Mouse (Mus musculus) embryo, embryonic 10 days (tissue): ENCODE measurements around the gene Mrpl38.

Experiments used
- DNase-seq: peaks from one replicate; pipeline ENCODE4 v3.0.0-alpha.2; 2015; ENCODE audit warnings: low spot score

Mrpl38 gene

GRCm38 (mm10) chr11:116111067-116111466 lies 27.6 kb downstream of the Mrpl38 start:
- no peak for DNase-seq

- no peak for DNase-seq
Observed at GRCm38 (mm10) chr11:116110540-116110939, 28.1 kb downstream of the Mrpl38 start.

GRCm38 (mm10) chr11:116110131-116110530 lies 28.5 kb downstream of the Mrpl38 start:
- DNase-seq, result no peak

GRCm38 (mm10) chr11:116109441-116110081 lies 29.1 kb downstream of the Mrpl38 start:
- DNase-seq, result no peak

GRCm38 (mm10) chr11:116108464-116109137 lies 30.1 kb downstream of the Mrpl38 start:
- DNase-seq, result no peak

GRCm38 (mm10) chr11:116107777-116108285 lies 30.8 kb downstream of the Mrpl38 start:
- no peak for DNase-seq

- peak; percentile 38 for DNase-seq
Observed at GRCm38 (mm10) chr11:116106963-116107776, 31.5 kb downstream of the Mrpl38 start.

GRCm38 (mm10) chr11:116106154-116106962 lies 32.3 kb downstream of the Mrpl38 start:
- DNase-seq, result peak; percentile 64

GRCm38 (mm10) chr11:116105065-116105464 lies 33.6 kb downstream of the Mrpl38 start:
- DNase-seq, result no peak

- peak; percentile 57 for DNase-seq
Observed at GRCm38 (mm10) chr11:116104006-116104646, 34.5 kb downstream of the Mrpl38 start.

GRCm38 (mm10) chr11:116103572-116103971 lies 35.1 kb downstream of the Mrpl38 start:
- no peak for DNase-seq

GRCm38 (mm10) chr11:116102472-116102871 lies 36.2 kb downstream of the Mrpl38 start:
- no peak for DNase-seq

- peak; percentile 32 for DNase-seq
Observed at GRCm38 (mm10) chr11:116101931-116102381, 36.7 kb downstream of the Mrpl38 start.

GRCm38 (mm10) chr11:116100839-116101238 lies 37.8 kb downstream of the Mrpl38 start:
- no peak for DNase-seq

- DNase-seq, result no peak
Observed at GRCm38 (mm10) chr11:116100385-116100784, 38.3 kb downstream of the Mrpl38 start.

GRCm38 (mm10) chr11:116099462-116099861 lies 39.2 kb downstream of the Mrpl38 start:
- no peak for DNase-seq

- DNase-seq, result no peak
Observed at GRCm38 (mm10) chr11:116098711-116099460, 39.8 kb downstream of the Mrpl38 start.

- DNase-seq, result peak; percentile 47
Observed at GRCm38 (mm10) chr11:116096213-116097108, 42.2 kb downstream of the Mrpl38 start.

GRCm38 (mm10) chr11:116095573-116095972 lies 43.1 kb downstream of the Mrpl38 start:
- DNase-seq, result no peak
